Mouse (Mus musculus) forebrain, embryonic 13.5 days (tissue): Measurements from ENCODE around the gene Ccl17. TPM values are rescaled to one million over a fixed set of nuclear protein-coding genes. Genes with fewer than 3 reads are reported as not detected.

Experiments
- ATAC-seq: fragments of 200-750 bp; cut with Nextera tagmentation; 2 replicates; pipeline ENCODE4 v1.8.0; 2017
- H3K27ac ChIP-seq: fragments of 300-500 bp; sonication (generic); 2 replicates; pipeline ENCODE4 v1.5.1; 2015; ENCODE audit warnings: inconsistent platforms, mild to moderate bottlenecking, moderate library complexity
- H3K27me3 ChIP-seq: fragments of 300-500 bp; sonication (generic); 2 replicates; pipeline ENCODE4 v1.6.1; 2015; ENCODE audit warnings: mild to moderate bottlenecking, inconsistent platforms
- H3K36me3 ChIP-seq: fragments of 300-500 bp; sonication (generic); 2 replicates; pipeline ENCODE4 v1.6.1; 2015; ENCODE audit warnings: mild to moderate bottlenecking, inconsistent platforms; ENCODE audit not compliant: poor library complexity, severe bottlenecking
- H3K4me1 ChIP-seq: fragments of 300-500 bp; sonication (generic); 2 replicates; pipeline ENCODE4 v1.6.1; 2015; ENCODE audit warnings: inconsistent platforms
- H3K4me2 ChIP-seq: fragments of 300-500 bp; sonication (generic); 2 replicates; pipeline ENCODE4 v1.6.1; 2015; ENCODE audit warnings: inconsistent platforms, mild to moderate bottlenecking, moderate library complexity
- H3K4me3 ChIP-seq: fragments of 300-500 bp; sonication (generic); 2 replicates; pipeline ENCODE4 v1.5.1; 2015; ENCODE audit warnings: mild to moderate bottlenecking, inconsistent platforms
- H3K9ac ChIP-seq: fragments of 300-500 bp; sonication (generic); 2 replicates; pipeline ENCODE4 v1.6.1; 2015; ENCODE audit warnings: mild to moderate bottlenecking, inconsistent platforms
- H3K9me3 ChIP-seq: fragments of 300-500 bp; sonication (generic); replicated peaks from 2 replicates; pipeline ENCODE4 v1.6.1; 2016; ENCODE audit warnings: inconsistent platforms
- WGBS: fragments of 180-500 bp; shearing (Covaris S2); methylation state at CpG from one replicate; pipeline ENCODE4 v1.1.7; 2015; 5-methylcytosine and 5-hydroxymethylcytosine counted together
- polyA plus RNA-seq: library from polyadenylated mRNA; unstranded; fragments of >200 nt; fragmentation: Nextera tagmentation; extraction: Ambion mirVana; gene quantifications from 2 replicates; pipeline ENCODE4 v1.2.1, GENCODE M21; 2015

Ccl17 gene
- polyA plus RNA-seq: not detected in 2 replicates

- H3K9ac ChIP-seq: no peak within 1 kb of the TSS
- no peak for ATAC-seq
- H3K27ac ChIP-seq: no peak within 1 kb of the TSS
- H3K27me3 ChIP-seq: no peaks in the 10 kb centered on the region
- no peak within 1 kb of the TSS for H3K4me3 ChIP-seq
- WGBS: 84% methylated on average over 3 of the region's 3 CpGs
- H3K36me3 ChIP-seq: no peaks in the 10 kb centered on the region
- peaks cover 6% of the 10 kb centered on the region; the same call in 1 of the 2 replicates for H3K4me1 ChIP-seq
- no peak within 1 kb of the TSS for H3K4me2 ChIP-seq
- H3K9me3 ChIP-seq: no peaks in the 10 kb centered on the region
Measured at GRCm38 (mm10) chr8:94810153-94810552, at the start of gene Ccl17. Ccl17 (plus strand) TSS chr8:94810453.

GRCm38 (mm10) chr8:94767035-94767434, 43.2 kb upstream of the Ccl17 start:
- WGBS: 76% methylated on average over 9 of the region's 9 CpGs
- no peak overlapping the region for H3K9ac ChIP-seq
- H3K27me3 ChIP-seq: peaks cover 15% of the 10 kb centered on the region
- no peak for ATAC-seq
- no peak overlapping the region for H3K4me3 ChIP-seq
- peaks cover 14% of the 10 kb centered on the region for H3K4me1 ChIP-seq
- no peak overlapping the region for H3K4me2 ChIP-seq
- H3K27ac ChIP-seq: no peak overlapping the region
- H3K36me3 ChIP-seq: no peaks in the 10 kb centered on the region
- no peaks in the 10 kb centered on the region for H3K9me3 ChIP-seq

- Histone ChIP-seq H3K4me2 (no peak overlapping the region), H3K9me3 (no peaks in the 10 kb centered on the region), H3K4me3 (no peak overlapping the region), H3K27ac (no peak overlapping the region), H3K27me3 (peaks cover 17% of the 10 kb centered on the region), H3K36me3 (no peaks in the 10 kb centered on the region), H3K9ac (no peak overlapping the region), H3K4me1 (peaks cover 37% of the 10 kb centered on the region)
- ATAC-seq: no peak
- 38% methylated on average over 6 of the region's 6 CpGs for WGBS
Measured at GRCm38 (mm10) chr8:94770945-94771344, 39.3 kb upstream of the Ccl17 start.

GRCm38 (mm10) chr8:94771941-94772670, 38.1 kb upstream of the Ccl17 start, which contains the start of gene Cx3cl1:
Cx3cl1 (plus strand) TSS chr8:94772009.
- Histone ChIP-seq H3K9ac (peak within 1 kb of the TSS; percentile 68), H3K27me3 (peaks cover 17% of the 10 kb centered on the region), H3K4me1 (peaks cover 37% of the 10 kb centered on the region), H3K9me3 (no peaks in the 10 kb centered on the region), H3K4me3 (peak within 1 kb of the TSS; percentile 55), H3K36me3 (no peaks in the 10 kb centered on the region), H3K4me2 (peak within 1 kb of the TSS; percentile 73), H3K27ac (peak within 1 kb of the TSS; percentile 14; the same call in 1 of the 2 replicates)
- under 1% methylated on average over 37 of the region's 38 CpGs for WGBS
- peak; percentile 84 for ATAC-seq

GRCm38 (mm10) chr8:94773048-94773447, 37.2 kb upstream of the Ccl17 start:
- no peak overlapping the region for H3K27ac ChIP-seq
- no peaks in the 10 kb centered on the region for H3K9me3 ChIP-seq
- H3K36me3 ChIP-seq: no peaks in the 10 kb centered on the region
- no peak for ATAC-seq
- peaks cover 17% of the 10 kb centered on the region for H3K27me3 ChIP-seq
- H3K4me2 ChIP-seq: peak overlapping the region; percentile 73
- H3K4me3 ChIP-seq: peak overlapping the region; percentile 55
- WGBS: 45% methylated on average over 6 of the region's 6 CpGs
- 0 out of 2 replicates have a peak overlapping the region, but pooled peaks have one; percentile 18 for H3K9ac ChIP-seq
- H3K4me1 ChIP-seq: peaks cover 41% of the 10 kb centered on the region

- peaks cover 17% of the 10 kb centered on the region for H3K27me3 ChIP-seq
- ATAC-seq: peak; percentile 28; the same call in 1 of the 2 replicates
- peaks cover 48% of the 10 kb centered on the region for H3K4me1 ChIP-seq
- 10% methylated on average over 12 of the region's 12 CpGs for WGBS
- no peaks in the 10 kb centered on the region for H3K36me3 ChIP-seq
- no peak overlapping the region; the same call in 1 of the 2 replicates for H3K27ac ChIP-seq
- H3K4me3 ChIP-seq: peak overlapping the region; percentile 55
- H3K9me3 ChIP-seq: no peaks in the 10 kb centered on the region
- peak overlapping the region; percentile 18; the same call in 1 of the 2 replicates for H3K9ac ChIP-seq
- H3K4me2 ChIP-seq: peak overlapping the region; percentile 73
Measured at GRCm38 (mm10) chr8:94773700-94774171, 36.5 kb upstream of the Ccl17 start.

- Histone ChIP-seq H3K27me3 (peaks cover 16% of the 10 kb centered on the region), H3K27ac (no peak overlapping the region), H3K9ac (no peak overlapping the region), H3K4me3 (no peak overlapping the region), H3K4me2 (no peak overlapping the region), H3K4me1 (peaks cover 53% of the 10 kb centered on the region), H3K9me3 (no peaks in the 10 kb centered on the region), H3K36me3 (0 out of 2 replicates have a peak, but pooled peaks cover under 1% of the 10 kb centered on the region)
- ATAC-seq: no peak
- WGBS: 88% methylated on average over 1 of the region's 1 CpGs
Measured at GRCm38 (mm10) chr8:94774601-94775000, 35.7 kb upstream of the Ccl17 start.

- Histone ChIP-seq H3K27ac (no peak overlapping the region), H3K36me3 (0 out of 2 replicates have a peak, but pooled peaks cover 3% of the 10 kb centered on the region), H3K4me1 (peaks cover 46% of the 10 kb centered on the region), H3K9ac (no peak overlapping the region), H3K9me3 (no peaks in the 10 kb centered on the region), H3K4me3 (no peak overlapping the region), H3K27me3 (peaks cover 3% of the 10 kb centered on the region; the same call in 1 of the 2 replicates), H3K4me2 (no peak overlapping the region)
- ATAC-seq: no peak
- WGBS: 93% methylated on average over 2 of the region's 2 CpGs
Measured at GRCm38 (mm10) chr8:94776346-94776745, 33.9 kb upstream of the Ccl17 start.

- Histone ChIP-seq H3K4me2 (no peak overlapping the region), H3K27ac (no peak overlapping the region), H3K27me3 (peaks cover under 1% of the 10 kb centered on the region; the same call in 1 of the 2 replicates), H3K9ac (no peak overlapping the region), H3K4me3 (no peak overlapping the region), H3K4me1 (peaks cover 35% of the 10 kb centered on the region), H3K36me3 (0 out of 2 replicates have a peak, but pooled peaks cover 3% of the 10 kb centered on the region), H3K9me3 (no peaks in the 10 kb centered on the region)
- 74% methylated on average over 10 of the region's 10 CpGs for WGBS
- ATAC-seq: no peak
Measured at GRCm38 (mm10) chr8:94778036-94778435, 32.2 kb upstream of the Ccl17 start.

GRCm38 (mm10) chr8:94778473-94778872, 31.8 kb upstream of the Ccl17 start:
- Histone ChIP-seq H3K36me3 (0 out of 2 replicates have a peak, but pooled peaks cover 3% of the 10 kb centered on the region), H3K9ac (no peak overlapping the region), H3K27ac (no peak overlapping the region), H3K4me2 (no peak overlapping the region), H3K4me1 (peaks cover 30% of the 10 kb centered on the region), H3K4me3 (no peak overlapping the region), H3K9me3 (no peaks in the 10 kb centered on the region), H3K27me3 (no peaks in the 10 kb centered on the region)
- ATAC-seq: no peak
- WGBS: 68% methylated on average over 5 of the region's 5 CpGs

- Histone ChIP-seq H3K4me3 (no peak overlapping the region), H3K4me1 (peaks cover 25% of the 10 kb centered on the region), H3K36me3 (0 out of 2 replicates have a peak, but pooled peaks cover 3% of the 10 kb centered on the region), H3K9me3 (no peaks in the 10 kb centered on the region), H3K4me2 (no peak overlapping the region), H3K27ac (no peak overlapping the region), H3K9ac (no peak overlapping the region), H3K27me3 (no peaks in the 10 kb centered on the region)
- WGBS: 76% methylated on average over 10 of the region's 10 CpGs
- ATAC-seq: no peak
Measured at GRCm38 (mm10) chr8:94778895-94779533, 31.2 kb upstream of the Ccl17 start.
